Mouse (Mus musculus): ENCODE data around the gene Mad1l1.

DNA sequence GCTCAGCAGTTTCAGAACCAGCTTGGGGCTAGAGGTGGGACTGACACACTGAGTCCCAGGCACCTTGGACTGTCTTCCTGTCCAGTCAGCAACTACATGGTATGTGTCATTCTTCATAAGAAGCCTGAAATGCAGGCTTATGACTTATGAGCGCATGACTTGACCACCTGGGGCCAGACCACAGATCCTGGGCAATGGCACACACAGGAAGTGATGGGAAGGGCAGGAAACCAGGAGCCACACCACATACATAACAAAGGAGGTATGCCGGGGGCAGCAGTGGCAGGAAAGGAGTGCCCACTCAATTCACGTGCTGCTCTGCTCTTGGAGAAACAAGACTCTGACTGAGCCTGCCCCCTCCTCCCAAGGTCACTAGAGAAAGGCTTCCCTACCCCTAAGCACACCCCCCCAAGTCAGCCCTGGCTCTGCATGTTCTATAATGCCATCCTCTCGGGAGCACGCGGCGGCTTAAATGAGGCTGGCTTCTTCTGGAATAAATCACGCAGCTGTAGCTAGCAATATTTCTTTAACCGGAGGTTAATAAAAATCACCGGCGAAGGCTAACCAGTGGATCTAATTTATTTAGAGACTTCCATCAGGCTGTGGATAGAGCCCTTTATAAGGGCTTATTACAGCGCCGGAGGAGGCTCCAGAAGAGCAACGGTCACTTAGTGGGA, 146.4 kb downstream of the Mad1l1 start:
- no peak for TF ChIP-seq MYOG (IDR thresholded peaks at IDR 0.05; ENCODE audit: control insufficient read depth, extremely low read depth, insufficient read length)
- TF ChIP-seq CTCF (IDR thresholded peaks at IDR 0.05; ENCODE audit: control insufficient read depth, insufficient read depth, insufficient read length), result no peak
- TF ChIP-seq MAX (IDR thresholded peaks at IDR 0.05), result no peak

All from C2C12 (cell line).